Mouse (Mus musculus): Measurements from ENCODE around the gene Pkn1.

GRCm38 (mm10) chr8:83665969-83666865 is 32.8 kb downstream of the Pkn1 start, which contains the start of gene Ptger1:
- no peak for TF ChIP-seq CTCF (IDR thresholded peaks at IDR 0.05; ENCODE audit: insufficient read depth, low read depth, low read length)
- TF ChIP-seq POLR2A (IDR thresholded peaks at IDR 0.05; ENCODE audit: insufficient read depth, low read depth, low read length) = no peak
